Mouse (Mus musculus) cerebellum, adult 11 months (tissue): ENCODE results near the gene Lancl3.

Experiments
- DNase-seq: peaks from one replicate; pipeline ENCODE4 v3.0.0; 2022

Lancl3 gene

GRCm38 (mm10) chrX:9199761-9200371, at the start of gene Lancl3:
Gene Lancl3, plus strand, starts transcription at chrX:9199902.
- DNase-seq, result peak; percentile 63

- no peak for DNase-seq
Observed at GRCm38 (mm10) chrX:9179011-9179410, 20.7 kb upstream of the Lancl3 start.

GRCm38 (mm10) chrX:9181570-9181969, 18.1 kb upstream of the Lancl3 start:
- no peak for DNase-seq

GRCm38 (mm10) chrX:9200380-9200917, 747 bp downstream of the Lancl3 start:
- DNase-seq, result peak; percentile 70

GRCm38 (mm10) chrX:9201954-9202353, 2.3 kb downstream of the Lancl3 start:
- DNase-seq, result no peak

GRCm38 (mm10) chrX:9202781-9203405, 3.2 kb downstream of the Lancl3 start:
- DNase-seq, result no peak

- no peak for DNase-seq
Observed at GRCm38 (mm10) chrX:9205121-9205520, 5.4 kb downstream of the Lancl3 start.

GRCm38 (mm10) chrX:9216244-9216643, 16.5 kb downstream of the Lancl3 start:
- no peak for DNase-seq

- DNase-seq, result no peak
Observed at GRCm38 (mm10) chrX:9219570-9219969, 19.9 kb downstream of the Lancl3 start.

GRCm38 (mm10) chrX:9221206-9221605, 21.5 kb downstream of the Lancl3 start:
- DNase-seq, result no peak

GRCm38 (mm10) chrX:9221736-9222135, 22.0 kb downstream of the Lancl3 start:
- DNase-seq, result no peak

GRCm38 (mm10) chrX:9222412-9223221, 22.9 kb downstream of the Lancl3 start:
- no peak for DNase-seq

GRCm38 (mm10) chrX:9227105-9227504, 27.4 kb downstream of the Lancl3 start:
- no peak for DNase-seq

GRCm38 (mm10) chrX:9240737-9241591, 41.3 kb downstream of the Lancl3 start:
- peak; percentile 54 for DNase-seq

- DNase-seq, result no peak
Observed at GRCm38 (mm10) chrX:9243381-9243864, 43.7 kb downstream of the Lancl3 start.

GRCm38 (mm10) chrX:9244603-9245336, 45.1 kb downstream of the Lancl3 start:
- DNase-seq, result no peak

- DNase-seq, result no peak
Observed at GRCm38 (mm10) chrX:9248911-9249310, 49.2 kb downstream of the Lancl3 start.

- DNase-seq, result no peak
Observed at GRCm38 (mm10) chrX:9253990-9254389, 54.3 kb downstream of the Lancl3 start.

- no peak for DNase-seq
Observed at GRCm38 (mm10) chrX:9254901-9255300, 55.2 kb downstream of the Lancl3 start.

- no peak for DNase-seq
Observed at GRCm38 (mm10) chrX:9256766-9257165, 57.1 kb downstream of the Lancl3 start, which contains the start of gene Gm14862. Gene Gm14862, minus strand, starts transcription at chrX:9256899.

- DNase-seq, result no peak
Observed at GRCm38 (mm10) chrX:9257831-9258230, 58.1 kb downstream of the Lancl3 start.

- no peak for DNase-seq
Observed at GRCm38 (mm10) chrX:9259267-9259666, 59.6 kb downstream of the Lancl3 start.
